Mouse (Mus musculus) liver, embryonic 11.5 days (tissue): Measurements from ENCODE around the gene Macf1. TPM values are rescaled to one million over a fixed set of nuclear protein-coding genes. Genes with fewer than 3 reads are reported as not detected.

ENCODE experiments used
- ATAC-seq: fragments of 200-750 bp; cut with Nextera tagmentation; replicated peaks from 2 replicates; pipeline ENCODE4 v1.8.0; 2017; ENCODE audit warnings: moderate number of reproducible peaks, mild to moderate bottlenecking, moderate TSS enrichment, moderate library complexity; ENCODE audit not compliant: low FRiP score
- DNase-seq: peaks from one replicate; pipeline ENCODE4 v3.0.0-alpha.2; 2017; ENCODE audit warnings: low spot score
- H3K27ac ChIP-seq: fragments of 300-500 bp; sonication (generic); 2 replicates; pipeline ENCODE4 v1.5.1; 2014; ENCODE audit warnings: mild to moderate bottlenecking, low read depth, low read length, control low read depth
- H3K27me3 ChIP-seq: fragments of 300-500 bp; sonication (generic); replicated peaks from 2 replicates; pipeline ENCODE4 v1.6.1; 2014; ENCODE audit warnings: low read length, mixed read lengths; ENCODE audit not compliant: control insufficient read depth, insufficient read depth
- H3K36me3 ChIP-seq: fragments of 300-500 bp; sonication (generic); 2 replicates; pipeline ENCODE4 v1.6.1; 2014; ENCODE audit warnings: mild to moderate bottlenecking, low read length, moderate library complexity, mixed read lengths; ENCODE audit not compliant: control insufficient read depth, insufficient read depth
- H3K4me1 ChIP-seq: fragments of 300-500 bp; sonication (generic); replicated peaks from 2 replicates; pipeline ENCODE4 v1.6.1; 2014; ENCODE audit warnings: low read length, mixed read lengths; ENCODE audit not compliant: control insufficient read depth, insufficient read depth
- H3K4me2 ChIP-seq: fragments of 300-500 bp; sonication (generic); 2 replicates; pipeline ENCODE4 v1.6.1; 2014; ENCODE audit warnings: mild to moderate bottlenecking, control low read depth, moderate library complexity
- H3K4me3 ChIP-seq: fragments of 300-500 bp; sonication (generic); 2 replicates; pipeline ENCODE4 v1.5.1; 2014; ENCODE audit warnings: low read depth, low read length, control low read depth
- H3K9ac ChIP-seq: fragments of 300-500 bp; sonication (generic); 2 replicates; pipeline ENCODE4 v1.6.1; 2014; ENCODE audit warnings: low read depth, low read length, control low read depth
- H3K9me3 ChIP-seq: fragments of 300-500 bp; sonication (generic); 2 replicates; pipeline ENCODE4 v1.6.1; 2016; ENCODE audit warnings: low read length, inconsistent platforms, mixed read lengths; ENCODE audit not compliant: control insufficient read depth
- WGBS: fragments of 180-500 bp; shearing (Covaris S2); extraction: QIAGEN DNeasy Blood & Tissue Kit; methylation state at CpG from one replicate; pipeline ENCODE4 v1.1.7; 2014; 5-methylcytosine and 5-hydroxymethylcytosine counted together
- polyA plus RNA-seq: library from polyadenylated mRNA; unstranded; fragments of >200 nt; fragmentation: Nextera tagmentation; extraction: Ambion mirVana; gene quantifications from 2 replicates; pipeline ENCODE4 v1.2.1, GENCODE M21; 2014

Macf1 gene
- polyA plus RNA-seq, 1 experiment from 2014 or later = 36.5 TPM

DNA sequence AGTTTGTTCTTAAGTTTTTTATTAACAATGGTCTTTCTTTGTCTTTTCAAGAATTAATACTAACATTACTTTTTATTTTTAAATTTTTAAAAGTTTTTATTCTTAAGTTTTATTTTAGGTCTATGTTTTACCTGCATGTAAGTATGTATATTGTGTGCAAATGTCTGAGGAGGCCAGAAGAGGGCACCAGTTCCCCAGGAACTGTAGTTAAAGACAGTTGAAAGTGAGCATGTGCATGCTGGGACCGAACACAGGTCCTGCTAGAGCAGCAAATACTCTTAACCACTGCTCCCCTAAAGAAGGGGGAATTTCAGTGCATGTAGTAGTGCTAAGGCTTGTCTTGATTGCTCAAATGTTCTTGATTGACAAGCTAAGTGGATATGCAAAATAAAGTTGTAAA lies 77.0 kb downstream of the Macf1 start:
- H3K27ac ChIP-seq = no peak overlapping the region
- WGBS = 78% methylated on average over 1 of the region's 1 CpGs
- no peak for DNase-seq

DNA sequence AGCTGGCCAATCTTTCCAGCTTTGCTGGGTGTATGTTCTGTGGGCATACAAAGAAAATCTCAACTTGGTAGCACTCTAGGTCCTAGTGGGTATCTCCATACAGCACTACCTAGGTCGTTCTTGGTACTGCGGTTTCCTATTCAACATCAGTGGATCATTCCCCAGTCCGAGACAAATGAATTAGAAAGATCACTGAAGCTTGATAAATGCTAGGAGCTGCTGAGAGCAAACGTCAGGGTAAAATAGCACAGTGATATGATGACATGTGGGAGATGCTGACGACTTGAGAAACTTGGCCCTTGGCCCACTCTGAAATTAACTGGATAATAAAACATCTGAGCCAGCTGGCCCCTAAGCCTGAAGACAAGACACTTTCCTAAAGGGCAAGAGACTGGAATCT lies 78.2 kb downstream of the Macf1 start:
- DNase-seq = no peak
- H3K4me2 ChIP-seq = no peak overlapping the region
- ATAC-seq = no peak
- no peak overlapping the region for H3K27ac ChIP-seq
- no peaks in the 10 kb centered on the region for H3K27me3 ChIP-seq
- no peaks in the 10 kb centered on the region for H3K36me3 ChIP-seq
- no peak overlapping the region for H3K9ac ChIP-seq
- H3K4me3 ChIP-seq = no peak overlapping the region
- WGBS = 66% methylated on average over 5 of the region's 5 CpGs
- H3K4me1 ChIP-seq = no peaks in the 10 kb centered on the region
- 0 out of 2 replicates have a peak, but pooled peaks cover 2% of the 10 kb centered on the region for H3K9me3 ChIP-seq

More for the DNA sequence above, 77.0 kb downstream of the Macf1 start:
- Histone ChIP-seq H3K4me2 (no peak overlapping the region), H3K36me3 (no peaks in the 10 kb centered on the region), H3K27me3 (no peaks in the 10 kb centered on the region), H3K9me3 (0 out of 2 replicates have a peak, but pooled peaks cover 2% of the 10 kb centered on the region), H3K4me3 (no peak overlapping the region), H3K4me1 (no peaks in the 10 kb centered on the region), H3K9ac (no peak overlapping the region)
- ATAC-seq = no peak

DNA sequence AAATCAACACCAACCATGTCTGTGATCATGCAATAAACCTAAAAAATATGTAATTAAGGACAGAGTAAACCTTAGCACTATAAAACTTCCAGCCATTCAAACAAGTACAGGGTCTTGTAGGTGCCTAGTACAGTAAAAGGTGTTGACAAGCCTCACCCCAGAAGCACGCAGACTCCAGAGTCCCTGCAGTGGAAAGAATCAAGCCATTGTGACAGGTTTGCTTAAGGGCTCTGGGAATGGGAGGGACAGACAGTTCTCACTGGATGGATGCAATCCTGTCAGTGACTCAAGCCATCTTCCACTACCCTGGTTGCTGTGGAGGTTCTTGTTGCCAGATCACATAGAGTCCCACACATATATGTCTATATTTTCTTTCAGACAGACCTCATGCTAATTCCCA lies 78.9 kb downstream of the Macf1 start:
- DNase-seq (no peak), ATAC-seq (no peak)
- H3K4me1 ChIP-seq = no peaks in the 10 kb centered on the region
- WGBS = 89% methylated on average over 1 of the region's 1 CpGs
- H3K9me3 ChIP-seq = 0 out of 2 replicates have a peak, but pooled peaks cover 2% of the 10 kb centered on the region
- H3K36me3 ChIP-seq = no peaks in the 10 kb centered on the region
- H3K4me2 ChIP-seq = no peak overlapping the region
- H3K27me3 ChIP-seq = no peaks in the 10 kb centered on the region
- no peak overlapping the region for H3K27ac ChIP-seq
- H3K9ac ChIP-seq = no peak overlapping the region
- H3K4me3 ChIP-seq = no peak overlapping the region

GRCm38 (mm10) chr4:123602700-123603261 lies 81.4 kb downstream of the Macf1 start:
- WGBS = 71% methylated on average over 2 of the region's 2 CpGs
- Histone ChIP-seq H3K4me1 (no peaks in the 10 kb centered on the region), H3K36me3 (no peaks in the 10 kb centered on the region), H3K27ac (no peak overlapping the region), H3K27me3 (no peaks in the 10 kb centered on the region), H3K4me2 (no peak overlapping the region), H3K9ac (no peak overlapping the region), H3K4me3 (no peak overlapping the region), H3K9me3 (0 out of 2 replicates have a peak, but pooled peaks cover 2% of the 10 kb centered on the region)
- ATAC-seq (no peak), DNase-seq (no peak)

DNA sequence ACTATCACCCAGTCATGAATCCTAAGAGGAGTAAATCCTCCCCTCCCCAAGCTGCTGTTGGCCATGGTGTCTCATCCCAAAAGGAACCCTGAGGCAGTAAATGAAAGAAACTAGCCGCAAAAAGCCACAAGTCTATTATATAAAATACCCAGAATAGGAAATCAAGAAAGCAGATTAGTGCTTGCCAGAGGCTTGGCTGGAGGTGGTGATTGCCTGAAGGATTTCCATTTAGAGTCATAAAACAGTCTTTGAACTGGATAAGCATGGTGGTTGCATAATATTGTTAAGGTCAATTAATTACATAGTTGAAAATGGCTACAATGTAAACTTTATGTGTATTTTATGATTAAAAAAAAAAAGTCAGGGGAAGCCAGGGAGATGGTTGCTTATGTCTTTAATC lies 83.1 kb downstream of the Macf1 start:
- ATAC-seq (no peak), DNase-seq (no peak)
- Histone ChIP-seq H3K27me3 (no peaks in the 10 kb centered on the region), H3K36me3 (no peaks in the 10 kb centered on the region), H3K4me1 (no peaks in the 10 kb centered on the region), H3K9me3 (no peaks in the 10 kb centered on the region), H3K27ac (no peak overlapping the region), H3K4me2 (no peak overlapping the region), H3K9ac (no peak overlapping the region), H3K4me3 (no peak overlapping the region)
- 84% methylated on average over 1 of the region's 1 CpGs for WGBS

- no peaks in the 10 kb centered on the region for H3K27me3 ChIP-seq
- no peak for DNase-seq
- H3K27ac ChIP-seq = no peak overlapping the region
- H3K4me1 ChIP-seq = peaks cover 2% of the 10 kb centered on the region; the same call in 1 of the 2 replicates
- 75% methylated on average over 11 of the region's 11 CpGs for whole genome bisulfite sequencing
- no peaks in the 10 kb centered on the region for H3K9me3 ChIP-seq
- no peak overlapping the region for H3K9ac ChIP-seq
- ATAC-seq = no peak
- H3K36me3 ChIP-seq = no peaks in the 10 kb centered on the region
- no peak overlapping the region for H3K4me2 ChIP-seq
- no peak overlapping the region for H3K4me3 ChIP-seq
Observed at GRCm38 (mm10) chr4:123598519-123599228, 85.5 kb downstream of the Macf1 start.

DNA sequence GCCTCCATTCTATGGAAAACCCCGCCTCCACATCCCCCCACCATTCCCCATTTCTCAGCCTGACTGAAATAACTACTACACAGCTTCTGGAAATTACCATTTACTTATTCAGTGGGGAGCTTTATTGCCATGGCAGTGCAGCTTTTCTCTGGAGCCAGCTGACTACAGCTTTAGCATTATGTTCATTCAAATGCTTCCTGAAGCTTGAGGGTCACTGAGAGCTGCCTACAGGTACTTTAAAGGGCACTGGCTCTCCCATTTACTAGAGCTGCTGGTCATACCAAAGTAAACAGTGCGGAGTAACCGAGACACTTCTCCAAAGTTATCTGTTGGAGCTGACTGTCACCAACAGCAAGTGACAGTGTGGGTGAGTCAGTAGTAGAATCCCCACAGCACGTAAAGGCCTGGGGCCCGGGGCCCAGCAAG lies 89.8 kb downstream of the Macf1 start:
- DNase-seq (no peak), ATAC-seq (no peak)
- H3K27me3 ChIP-seq = no peaks in the 10 kb centered on the region
- H3K9ac ChIP-seq = no peak overlapping the region
- no peaks in the 10 kb centered on the region for H3K9me3 ChIP-seq
- H3K4me2 ChIP-seq = no peak overlapping the region
- 62% methylated on average over 5 of the region's 5 CpGs for WGBS
- peaks cover 3% of the 10 kb centered on the region; the same call in 1 of the 2 replicates for H3K4me1 ChIP-seq
- H3K36me3 ChIP-seq = no peaks in the 10 kb centered on the region
- H3K4me3 ChIP-seq = no peak overlapping the region
- H3K27ac ChIP-seq = no peak overlapping the region

DNA sequence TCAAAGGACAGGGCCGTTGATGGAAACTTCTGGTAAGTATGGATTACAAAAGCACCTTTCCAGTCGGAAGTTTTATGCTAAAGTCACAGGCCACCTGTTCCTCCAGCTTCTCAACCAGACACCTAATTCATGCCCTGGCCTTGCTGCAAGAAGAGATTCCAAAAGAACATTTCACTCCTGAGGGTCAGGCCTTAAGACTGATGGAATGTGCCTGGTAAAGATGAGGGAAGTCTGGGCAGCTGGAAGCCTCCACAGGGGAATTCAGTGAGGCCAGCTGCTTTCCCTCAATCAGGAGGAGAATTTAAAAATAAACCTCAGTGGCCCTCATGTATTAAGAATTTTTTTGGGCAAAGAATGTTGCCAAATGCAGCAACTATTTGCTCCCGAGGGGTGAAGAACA lies 90.5 kb downstream of the Macf1 start:
- H3K9ac ChIP-seq = no peak overlapping the region
- H3K9me3 ChIP-seq = no peaks in the 10 kb centered on the region
- no peaks in the 10 kb centered on the region for H3K36me3 ChIP-seq
- peaks cover 3% of the 10 kb centered on the region; the same call in 1 of the 2 replicates for H3K4me1 ChIP-seq
- no peak for ATAC-seq
- 69% methylated on average over 3 of the region's 3 CpGs for WGBS
- no peak overlapping the region for H3K4me2 ChIP-seq
- no peaks in the 10 kb centered on the region for H3K27me3 ChIP-seq
- no peak overlapping the region for H3K4me3 ChIP-seq
- no peak overlapping the region for H3K27ac ChIP-seq
- DNase-seq = no peak

GRCm38 (mm10) chr4:123592046-123592445 lies 92.1 kb downstream of the Macf1 start:
- DNase-seq = no peak
- no peaks in the 10 kb centered on the region for H3K9me3 ChIP-seq
- ATAC-seq = no peak
- no peak overlapping the region for H3K27ac ChIP-seq
- no peaks in the 10 kb centered on the region for H3K36me3 ChIP-seq
- H3K9ac ChIP-seq = no peak overlapping the region
- H3K4me3 ChIP-seq = no peak overlapping the region
- H3K27me3 ChIP-seq = no peaks in the 10 kb centered on the region
- H3K4me2 ChIP-seq = no peak overlapping the region
- WGBS = 87% methylated on average over 5 of the region's 5 CpGs
- H3K4me1 ChIP-seq = peaks cover 3% of the 10 kb centered on the region; the same call in 1 of the 2 replicates
